Mouse (Mus musculus): Measurements from ENCODE around the gene Lipm. TPM values are rescaled to one million over a fixed set of nuclear protein-coding genes. Genes with fewer than 3 reads are reported as not detected.

Gene Lipm
- total RNA-seq, 1 experiment, result 0.09 TPM

DNA sequence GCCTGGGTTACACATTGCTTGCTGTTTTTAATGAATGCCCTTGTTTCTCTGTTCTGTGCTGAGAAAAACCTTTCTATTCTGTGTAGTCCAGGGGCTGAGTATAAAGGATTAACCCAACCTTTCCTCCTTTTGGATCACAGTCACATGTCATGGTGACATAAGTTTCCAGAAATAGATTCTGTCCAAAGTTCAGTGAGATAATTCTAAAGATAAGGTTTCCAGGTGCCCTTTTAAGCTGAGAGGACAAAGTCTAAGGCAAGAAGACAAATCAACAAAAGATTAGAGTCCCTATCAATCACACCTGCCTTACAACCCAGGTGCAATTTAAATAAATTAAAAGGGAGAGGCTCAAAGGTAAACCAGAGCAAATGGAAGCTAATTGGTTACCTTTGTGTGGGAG is 26.5 kb upstream of the Lipm start:
- Histone ChIP-seq H3K9me3 (ENCODE audit: control insufficient read depth, insufficient read depth, low read depth, low read length) (no peaks in the 10 kb centered on the region), H3K4me3 (ENCODE audit: insufficient read depth in 1 of 2, low read depth in 1 of 2, low read length in 2 of 2, poor library complexity in 1 of 2, severe bottlenecking in 1 of 2) (no peak overlapping the region), H3K36me3 (ENCODE audit: control insufficient read depth, insufficient read depth, low read length, poor library complexity, severe bottlenecking) (no peaks in the 10 kb centered on the region), H3K4me1 (ENCODE audit: control insufficient read depth in 2 of 2, insufficient read depth in 2 of 2, low read length in 2 of 2, poor library complexity in 1 of 2) (no peaks in the 10 kb centered on the region), H3K9ac (ENCODE audit: insufficient read depth, low read depth, low read length, poor library complexity, severe bottlenecking) (no peak overlapping the region), H3K27ac (ENCODE audit: insufficient read depth, low read depth, low read length, poor library complexity, severe bottlenecking) (no peak overlapping the region)
- no peak for DNase-seq (ENCODE audit: low read depth, low spot score)
- in situ Hi-C loops (cut with MboI; ENCODE audit: low sequenced_read_pairs in 2 of 2, unreplicated experiment in 2 of 2), result no loop called here
- TF ChIP-seq ZNF384 (IDR thresholded peaks at IDR 0.05; ENCODE audit: low read depth, low read length) (no peak), HCFC1 (IDR thresholded peaks at IDR 0.05; ENCODE audit: borderline replicate concordance, insufficient read depth, low read length) (no peak), ZC3H11A (IDR thresholded peaks at IDR 0.05; ENCODE audit: borderline replicate concordance, low read depth, low read length) (no peak), MAFK (IDR thresholded peaks at IDR 0.05; ENCODE audit: insufficient read depth, low read depth, low read length) (no peak), CHD2 (IDR thresholded peaks at IDR 0.05; ENCODE audit: low read depth, low read length) (no peak)

DNA sequence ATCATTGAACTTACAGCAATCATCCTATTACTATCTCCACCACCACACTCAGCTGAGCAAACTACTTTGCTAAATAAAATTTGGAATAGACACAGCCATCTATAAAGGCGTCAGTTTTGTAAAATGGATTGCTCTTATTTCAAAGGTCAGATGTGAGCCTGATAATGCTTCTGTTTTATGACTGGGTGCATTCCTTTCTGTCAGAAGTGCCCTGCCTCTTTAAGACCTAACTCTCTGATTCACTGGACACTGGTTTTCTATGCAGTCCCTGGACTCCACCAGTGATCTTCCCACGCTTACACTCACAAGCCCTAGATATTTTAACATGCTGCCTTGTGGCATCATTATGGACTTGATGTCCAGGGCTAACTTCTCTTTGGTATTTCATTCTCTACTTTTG is 22.6 kb upstream of the Lipm start:
- Histone ChIP-seq H3K9me3 (ENCODE audit: control insufficient read depth, insufficient read depth, low read depth, low read length) (no peaks in the 10 kb centered on the region), H3K4me3 (ENCODE audit: insufficient read depth in 1 of 2, low read depth in 1 of 2, low read length in 2 of 2, poor library complexity in 1 of 2, severe bottlenecking in 1 of 2) (no peak overlapping the region), H3K36me3 (ENCODE audit: control insufficient read depth, insufficient read depth, low read length, poor library complexity, severe bottlenecking) (no peaks in the 10 kb centered on the region), H3K27ac (ENCODE audit: insufficient read depth, low read depth, low read length, poor library complexity, severe bottlenecking) (no peak overlapping the region), H3K4me1 (ENCODE audit: control insufficient read depth in 2 of 2, insufficient read depth in 2 of 2, low read length in 2 of 2, poor library complexity in 1 of 2) (no peaks in the 10 kb centered on the region), H3K9ac (ENCODE audit: insufficient read depth, low read depth, low read length, poor library complexity, severe bottlenecking) (no peak overlapping the region)
- in situ Hi-C loops (cut with MboI; ENCODE audit: low sequenced_read_pairs in 2 of 2, unreplicated experiment in 2 of 2), result no loop called here
- no peak for TF ChIP-seq MAFK (IDR thresholded peaks at IDR 0.05; ENCODE audit: insufficient read depth, low read depth, low read length)
- TF ChIP-seq ZNF384 (IDR thresholded peaks at IDR 0.05; ENCODE audit: low read depth, low read length), result no peak
- TF ChIP-seq ZC3H11A (IDR thresholded peaks at IDR 0.05; ENCODE audit: borderline replicate concordance, low read depth, low read length), result no peak
- TF ChIP-seq CHD2 (IDR thresholded peaks at IDR 0.05; ENCODE audit: low read depth, low read length), result no peak
- no peak for TF ChIP-seq HCFC1 (IDR thresholded peaks at IDR 0.05; ENCODE audit: borderline replicate concordance, insufficient read depth, low read length)
- no peak for DNase-seq (ENCODE audit: low read depth, low spot score)

- H3K36me3 ChIP-seq (ENCODE audit: control insufficient read depth, insufficient read depth, low read length, poor library complexity, severe bottlenecking), result no peaks in the 10 kb centered on the region
- in situ Hi-C loops (cut with MboI; ENCODE audit: low sequenced_read_pairs in 2 of 2, unreplicated experiment in 2 of 2), result no loop called here
- TF ChIP-seq MAFK (IDR thresholded peaks at IDR 0.05; ENCODE audit: insufficient read depth, low read depth, low read length) (no peak), ZC3H11A (IDR thresholded peaks at IDR 0.05; ENCODE audit: borderline replicate concordance, low read depth, low read length) (no peak), ZNF384 (IDR thresholded peaks at IDR 0.05; ENCODE audit: low read depth, low read length) (no peak), CHD2 (IDR thresholded peaks at IDR 0.05; ENCODE audit: low read depth, low read length) (no peak), HCFC1 (IDR thresholded peaks at IDR 0.05; ENCODE audit: borderline replicate concordance, insufficient read depth, low read length) (no peak)
- DNase-seq (ENCODE audit: low read depth, low spot score), result no peak
- no peaks in the 10 kb centered on the region for H3K9me3 ChIP-seq (ENCODE audit: control insufficient read depth, insufficient read depth, low read depth, low read length)
- H3K27ac ChIP-seq (ENCODE audit: insufficient read depth, low read depth, low read length, poor library complexity, severe bottlenecking), result no peak overlapping the region
- no peaks in the 10 kb centered on the region for H3K4me1 ChIP-seq (ENCODE audit: control insufficient read depth in 2 of 2, insufficient read depth in 2 of 2, low read length in 2 of 2, poor library complexity in 1 of 2)
- H3K4me3 ChIP-seq (ENCODE audit: insufficient read depth in 1 of 2, low read depth in 1 of 2, low read length in 2 of 2, poor library complexity in 1 of 2, severe bottlenecking in 1 of 2), result no peak overlapping the region
- no peak overlapping the region for H3K9ac ChIP-seq (ENCODE audit: insufficient read depth, low read depth, low read length, poor library complexity, severe bottlenecking)
Measured at GRCm38 (mm10) chr19:34089011-34089680, 11.6 kb upstream of the Lipm start.

- Histone ChIP-seq H3K4me1 (ENCODE audit: control insufficient read depth in 2 of 2, insufficient read depth in 2 of 2, low read length in 2 of 2, poor library complexity in 1 of 2) (no peaks in the 10 kb centered on the region), H3K36me3 (ENCODE audit: control insufficient read depth, insufficient read depth, low read length, poor library complexity, severe bottlenecking) (no peaks in the 10 kb centered on the region), H3K9me3 (ENCODE audit: control insufficient read depth, insufficient read depth, low read depth, low read length) (no peaks in the 10 kb centered on the region), H3K9ac (ENCODE audit: insufficient read depth, low read depth, low read length, poor library complexity, severe bottlenecking) (no peak overlapping the region), H3K4me3 (ENCODE audit: insufficient read depth in 1 of 2, low read depth in 1 of 2, low read length in 2 of 2, poor library complexity in 1 of 2, severe bottlenecking in 1 of 2) (no peak overlapping the region), H3K27ac (ENCODE audit: insufficient read depth, low read depth, low read length, poor library complexity, severe bottlenecking) (no peak overlapping the region)
- in situ Hi-C loops (cut with MboI; ENCODE audit: low sequenced_read_pairs in 2 of 2, unreplicated experiment in 2 of 2), result no loop called here
- DNase-seq (ENCODE audit: low read depth, low spot score), result no peak
- TF ChIP-seq ZC3H11A (IDR thresholded peaks at IDR 0.05; ENCODE audit: borderline replicate concordance, low read depth, low read length) (no peak), CHD2 (IDR thresholded peaks at IDR 0.05; ENCODE audit: low read depth, low read length) (no peak), MAFK (IDR thresholded peaks at IDR 0.05; ENCODE audit: insufficient read depth, low read depth, low read length) (no peak), HCFC1 (IDR thresholded peaks at IDR 0.05; ENCODE audit: borderline replicate concordance, insufficient read depth, low read length) (no peak), ZNF384 (IDR thresholded peaks at IDR 0.05; ENCODE audit: low read depth, low read length) (no peak)
Measured at GRCm38 (mm10) chr19:34095381-34095780, 5.4 kb upstream of the Lipm start.

All from ES-E14 (cell line).